Mouse (Mus musculus) c-Kit-positive CD71-negative TER-119-negative erythroid progenitor cells, embryonic 14.5 days (primary cell): Measurements from ENCODE around the gene H3f3b.

Experiments used
- DNase-seq: peaks from one replicate; pipeline ENCODE4 v3.0.0-alpha.2; 2013; ENCODE audit warnings: low read depth

Gene H3f3b

GRCm38 (mm10) chr11:116001725-116002124, 26.0 kb downstream of the H3f3b start:
- DNase-seq: no peak

DNA sequence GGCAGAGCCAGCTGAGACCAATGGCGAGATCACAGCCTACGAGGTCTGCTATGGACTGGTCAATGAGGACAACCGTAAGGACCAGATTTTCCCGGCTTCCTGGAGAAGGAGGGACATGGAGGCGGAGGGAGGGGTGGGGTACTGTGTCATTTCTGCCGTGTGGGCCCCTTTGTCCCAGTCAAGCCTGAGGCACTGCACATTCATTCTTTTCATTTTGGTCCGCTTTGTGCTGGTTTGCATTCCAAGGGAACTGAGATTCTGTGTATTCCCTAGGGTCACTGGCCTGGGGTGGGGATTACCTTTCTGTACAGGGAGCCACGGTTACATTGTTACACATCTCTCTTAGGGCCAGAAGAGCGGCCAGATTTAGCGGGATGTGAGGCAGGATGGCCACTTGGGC, 27.2 kb downstream of the H3f3b start:
- no peak for DNase-seq

- DNase-seq: peak; percentile 78
Measured at GRCm38 (mm10) chr11:115999538-116000143, 28.1 kb downstream of the H3f3b start.

DNA sequence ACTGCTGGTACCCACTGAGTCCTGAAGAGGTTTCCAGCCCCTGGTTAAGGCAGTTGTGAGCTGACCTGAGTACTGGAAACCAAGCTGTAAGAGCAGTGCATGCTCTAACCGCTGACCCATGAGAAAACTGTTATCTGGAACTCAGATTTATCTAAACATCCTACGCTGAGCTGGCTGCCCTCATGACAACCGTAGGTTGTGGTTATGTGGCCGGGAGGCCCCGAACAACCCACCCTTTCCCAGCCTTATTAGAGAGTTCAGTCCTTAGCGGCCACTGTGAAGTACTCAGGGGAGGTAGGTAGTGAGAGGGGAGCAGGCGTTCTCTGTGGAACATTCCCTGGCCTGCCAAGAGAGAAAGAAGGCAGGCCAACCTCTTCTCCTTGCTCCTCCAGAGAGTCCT, 28.7 kb downstream of the H3f3b start:
- no peak for DNase-seq

- DNase-seq: no peak
Measured at GRCm38 (mm10) chr11:115997662-115998061, 30.1 kb downstream of the H3f3b start.

- no peak for DNase-seq
Measured at GRCm38 (mm10) chr11:115997047-115997446, 30.7 kb downstream of the H3f3b start.

DNA sequence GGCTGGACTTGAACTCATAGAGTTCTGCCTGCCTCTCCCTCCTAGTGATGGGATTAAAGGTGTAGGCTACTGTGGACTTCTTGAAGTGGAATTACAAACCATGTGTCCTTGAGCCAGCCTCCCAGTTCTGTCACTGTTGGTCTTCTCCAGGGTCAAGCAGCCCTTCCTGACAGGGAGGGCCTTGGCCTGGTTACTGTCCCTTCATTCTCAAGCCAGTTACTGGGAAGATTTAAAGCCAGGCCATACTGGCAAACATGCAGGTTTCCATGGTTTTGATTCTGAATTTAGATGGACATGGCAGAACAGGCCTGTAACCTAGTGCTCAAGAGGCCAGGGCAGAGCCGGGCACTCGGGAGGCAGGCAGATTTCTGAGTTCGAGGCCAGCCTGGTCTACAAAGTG, 32.5 kb downstream of the H3f3b start:
- no peak for DNase-seq

DNA sequence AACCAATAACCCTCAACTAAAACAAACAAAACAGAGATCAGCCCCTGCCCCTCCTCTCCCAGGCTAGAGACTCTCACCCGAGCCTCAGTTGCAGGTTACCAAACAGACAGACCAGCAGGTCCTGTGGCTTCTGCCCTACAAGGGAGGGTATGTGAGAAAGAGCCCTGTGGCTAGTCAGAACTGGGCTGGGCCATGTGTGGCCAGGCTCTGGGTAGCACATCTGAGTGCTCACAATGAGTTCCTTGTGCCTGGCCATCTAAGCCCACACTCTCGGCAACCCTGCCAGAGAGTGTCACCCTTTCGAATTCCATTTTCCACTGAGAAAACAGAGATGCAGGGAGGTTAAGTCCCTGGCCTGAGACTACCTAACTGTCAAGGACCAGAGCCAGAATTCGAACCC, 35.7 kb downstream of the H3f3b start:
- no peak for DNase-seq

DNA sequence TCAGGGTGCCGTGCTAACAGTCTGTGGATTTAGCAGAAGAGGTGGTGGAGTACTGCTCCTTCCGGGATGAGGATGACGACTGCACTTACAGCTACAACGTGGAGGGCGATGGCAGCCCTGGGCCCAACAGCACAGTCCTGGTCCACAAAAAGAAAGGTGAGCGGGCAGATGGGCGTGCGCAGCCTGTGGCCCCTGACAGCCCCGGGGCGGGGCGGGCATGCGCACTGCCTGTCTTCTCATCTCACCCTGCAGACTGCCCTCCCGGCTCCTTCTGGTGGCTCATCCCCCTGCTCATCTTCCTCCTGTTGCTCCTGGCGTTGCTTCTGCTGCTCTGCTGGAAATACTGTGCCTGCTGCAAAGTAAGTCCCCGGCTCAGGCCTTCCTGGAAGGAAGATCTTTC, 38.1 kb downstream of the H3f3b start:
- no peak for DNase-seq

- DNase-seq: no peak
Measured at GRCm38 (mm10) chr11:115983291-115983690, 44.5 kb downstream of the H3f3b start.

GRCm38 (mm10) chr11:115982472-115982871, 45.3 kb downstream of the H3f3b start:
- DNase-seq: no peak

GRCm38 (mm10) chr11:115975544-115975943, 52.2 kb downstream of the H3f3b start:
- no peak for DNase-seq

GRCm38 (mm10) chr11:115975083-115975420, 52.7 kb downstream of the H3f3b start:
- no peak for DNase-seq

DNA sequence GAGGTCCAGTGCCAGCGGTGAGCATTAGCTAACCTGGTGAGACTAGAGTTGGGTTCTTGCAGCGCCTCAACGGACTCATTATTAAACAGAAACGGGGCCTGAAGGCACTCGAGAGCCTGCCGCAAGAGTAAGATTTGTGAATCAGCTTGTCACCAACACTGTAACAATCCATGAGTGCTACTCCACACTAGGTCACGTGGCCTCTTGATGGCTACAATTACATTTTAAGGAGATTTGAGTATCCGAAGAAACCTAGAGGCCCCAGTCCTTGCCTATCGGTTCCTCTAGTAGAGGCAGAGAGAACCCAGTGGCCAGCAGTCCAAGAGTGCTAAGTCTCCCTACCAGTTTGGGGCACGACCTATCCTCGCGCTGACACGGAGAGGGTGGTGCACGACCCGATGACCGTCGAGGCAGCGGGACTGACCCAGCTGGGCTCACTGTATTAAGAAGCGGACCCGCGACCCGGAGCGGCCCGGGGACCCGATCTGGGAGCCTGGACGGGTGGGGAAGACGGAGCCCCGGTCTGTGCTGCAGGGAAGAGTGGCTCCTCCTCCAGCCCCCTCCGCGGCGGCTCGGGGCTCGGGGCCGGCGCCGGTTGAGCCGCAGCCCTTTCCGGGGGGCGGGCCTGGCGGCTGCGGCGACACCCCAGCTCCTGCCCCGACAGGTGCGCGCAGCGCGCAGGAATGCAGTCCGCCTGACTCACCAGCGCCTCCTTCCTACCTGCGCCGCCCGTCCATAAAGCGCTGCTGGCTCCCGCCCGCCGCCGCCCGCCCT, 53.3 kb downstream of the H3f3b start, which contains the start of gene Itgb4:
Gene Itgb4 (plus strand): TSS at position 401 of the 774 bp plus-strand sequence.
- no peak for DNase-seq
